Mouse (Mus musculus): ENCODE results near the gene Thyn1. TPM values are rescaled to one million over a fixed set of nuclear protein-coding genes. Genes with fewer than 3 reads are reported as not detected.

The Thyn1 gene
- total and polyA plus RNA-seq, 3 experiments = 105 to 130 TPM; not detected in 1

- H3K27ac ChIP-seq (ENCODE audit: control insufficient read depth, low read depth, low read length) = no peak overlapping the region
- H3K9me3 ChIP-seq (replicated peaks; ENCODE audit: insufficient read depth, low read length) = no peaks in the 10 kb centered on the region
- H3K4me3 ChIP-seq (ENCODE audit: control insufficient read depth in 1 of 2, insufficient read depth in 1 of 2, low read depth in 2 of 2, low read length in 2 of 2) = no peak overlapping the region
- H3K4me1 ChIP-seq (ENCODE audit: control insufficient read depth in 1 of 2, insufficient read depth in 2 of 2, low read length in 2 of 2) = no peaks in the 10 kb centered on the region
- peak; percentile 22 for DNase-seq (ENCODE audit: low read depth, low spot score)
- no peak overlapping the region for H3K9ac ChIP-seq (ENCODE audit: control insufficient read depth, low read depth, low read length, poor library complexity, severe bottlenecking)
- TF ChIP-seq ZC3H11A (IDR thresholded peaks at IDR 0.05; ENCODE audit: low read depth, low read length) (no peak), CTCF (IDR thresholded peaks at IDR 0.05 in 2 of 3, conservative IDR thresholded peaks at IDR 0.05 in 1 of 3; ENCODE audit: control insufficient read depth in 1 of 3, insufficient read depth in 1 of 3, low read depth in 2 of 3, low read length in 3 of 3, poor library complexity in 1 of 3, severe bottlenecking in 1 of 3) (peak in 1 of 3 experiments; percentile 38; a peak in 2 of 6 replicates), RAD21 (IDR thresholded peaks at IDR 0.05; ENCODE audit: low read depth, low read length) (peak; percentile 5), JUND (IDR thresholded peaks at IDR 0.05; ENCODE audit: low read depth, low read length) (no peak), TBP (IDR thresholded peaks at IDR 0.05; ENCODE audit: low read depth, low read length) (no peak), ETS1 (IDR thresholded peaks at IDR 0.05; ENCODE audit: low read depth, low read length) (no peak)
- no peaks in the 10 kb centered on the region for H3K27me3 ChIP-seq (ENCODE audit: control insufficient read depth in 1 of 2, insufficient read depth in 2 of 2, low read length in 2 of 2)
- peaks cover 0 to 17% of the 10 kb centered on the region in 2 experiments; a peak in 2 of 4 replicates for H3K36me3 ChIP-seq (ENCODE audit: control insufficient read depth in 1 of 2, insufficient read depth in 2 of 2, low read length in 2 of 2)
- no peaks in the 10 kb centered on the region for H3K79me2 ChIP-seq (ENCODE audit: control insufficient read depth, insufficient read depth, low read length, poor library complexity)
These were observed 50.0 kb downstream of the Thyn1 start for GRCm38 (mm10) chr9:27049492-27049891.

Other genes starting within 250 kb of the Thyn1 start
- not detected in 2 replicates for gene Glb1l2, start 193.2 kb upstream of the Thyn1 start, total RNA-seq (2012; rRNA removed)
- gene Glb1l2, start 193.2 kb upstream of the Thyn1 start, polyA plus RNA-seq (2012; ENCODE audit: insufficient read depth in 1 of 2, insufficient read length in 2 of 2, low read depth in 1 of 2, low replicate concordance in 2 of 2, missing spikeins in 1 of 2) = not detected
- not detected in 2 replicates for gene Glb1l3, start 138.8 kb upstream of the Thyn1 start, total RNA-seq (2012; rRNA removed)
- gene Glb1l3, start 138.8 kb upstream of the Thyn1 start, polyA plus RNA-seq (2012; ENCODE audit: insufficient read depth in 1 of 2, insufficient read length in 2 of 2, low read depth in 1 of 2, low replicate concordance in 2 of 2, missing spikeins in 1 of 2) = not detected
- gene Gm1110, start 76.6 kb upstream of the Thyn1 start, total RNA-seq (2012; rRNA removed) = not detected in 2 replicates
- not detected for gene Gm1110, start 76.6 kb upstream of the Thyn1 start, polyA plus RNA-seq (2012; ENCODE audit: insufficient read depth in 1 of 2, insufficient read length in 2 of 2, low read depth in 1 of 2, low replicate concordance in 2 of 2, missing spikeins in 1 of 2)
- 16.7 and 17.6 TPM in 2 replicates for gene Acad8, start 144 bp upstream of the Thyn1 start, total RNA-seq (2012; rRNA removed)
- gene Acad8, start 144 bp upstream of the Thyn1 start, polyA plus RNA-seq (2012; ENCODE audit: insufficient read depth in 1 of 2, insufficient read length in 2 of 2, low read depth in 1 of 2, low replicate concordance in 2 of 2, missing spikeins in 1 of 2) = 10 to 100 TPM in 1 of 2 experiments, not detected in 1; 22.7 TPM
- 36.1 and 37.3 TPM in 2 replicates for gene Vps26b, start 30.4 kb downstream of the Thyn1 start, total RNA-seq (2012; rRNA removed)
- 10 to 100 TPM in 1 of 2 experiments, not detected in 1; 36.4 TPM for gene Vps26b, start 30.4 kb downstream of the Thyn1 start, polyA plus RNA-seq (2012; ENCODE audit: insufficient read depth in 1 of 2, insufficient read length in 2 of 2, low read depth in 1 of 2, low replicate concordance in 2 of 2, missing spikeins in 1 of 2)
- gene Ncapd3, start 30.5 kb downstream of the Thyn1 start, total RNA-seq (2012; rRNA removed) = 28.7 and 32.4 TPM in 2 replicates
- 10 to 100 TPM in 1 of 2 experiments, not detected in 1; 36.5 TPM for gene Ncapd3, start 30.5 kb downstream of the Thyn1 start, polyA plus RNA-seq (2012; ENCODE audit: insufficient read depth in 1 of 2, insufficient read length in 2 of 2, low read depth in 1 of 2, low replicate concordance in 2 of 2, missing spikeins in 1 of 2)
- gene Jam3, start 155.7 kb downstream of the Thyn1 start, total RNA-seq (2012; rRNA removed) = not detected in 2 replicates
- under 1 TPM in 1 of 2 experiments, not detected in 1; 0.43 TPM for gene Jam3, start 155.7 kb downstream of the Thyn1 start, polyA plus RNA-seq (2012; ENCODE audit: insufficient read depth in 1 of 2, insufficient read length in 2 of 2, low read depth in 1 of 2, low replicate concordance in 2 of 2, missing spikeins in 1 of 2)

Measured in MEL (cell line).